10 mouse cellular contexts compared by ENCODE assay signal in genomic region chr2:60773592-60773991, GRCm38 (mm10). TPM values are rescaled to one million over a fixed set of nuclear protein-coding genes. Genes with fewer than 3 reads are reported as not detected.
DNase-seq lines count a peak whose midpoint lies in the region; ATAC-seq lines count a peak whose summit lies in the region.
"Had no signal": no experiment of that assay in that cellular context is flagged by ENCODE, and none has a peak within 500 bp of the region (broad histone marks: within the 10 kb centered on the region; RNA-seq: fewer than 3 reads in every experiment).

No protein-coding gene starts in this region.

- intact Hi-C loops in heart, postnatal 14 days (cut with DNase I) = no loop called here

- peaks cover 8% of the 10 kb centered on the region for H3K9me3 ChIP-seq in kidney, embryonic 14.5 days (ENCODE audit: control insufficient read depth, low read length)

- H3K36me3 ChIP-seq in kidney, embryonic 14.5 days (ENCODE audit: control insufficient read depth, insufficient read depth, low read length) = peaks cover 32% of the 10 kb centered on the region

- ATAC-seq in kidney, embryonic 14.5 days (ENCODE audit: low FRiP score, low TSS enrichment) = no peak

- no peak overlapping the region for H3K4me3 ChIP-seq in kidney, embryonic 14.5 days (ENCODE audit: low read length)

- no peaks in the 10 kb centered on the region for H3K4me1 ChIP-seq in kidney, embryonic 14.5 days (ENCODE audit: control insufficient read depth, insufficient read depth, low read length)

- no peak overlapping the region for H3K4me2 ChIP-seq in kidney, embryonic 14.5 days (replicated peaks; ENCODE audit: low read depth, low read length)

- H3K27me3 ChIP-seq in kidney, embryonic 14.5 days (ENCODE audit: control insufficient read depth, insufficient read depth, low read length) = no peaks in the 10 kb centered on the region

- 95% methylated on average over 5 of the region's 5 CpGs for WGBS in kidney, embryonic 14.5 days

- peak; percentile 70 for DNase-seq in kidney, adult 18-20 months
- DNase-seq in cerebellum, adult 9-10 months = peak; percentile 21
- DNase-seq in heart, postnatal 14 days = peak; percentile 70 to 84
- DNase-seq in lung, postnatal 4 days = peak; percentile 44 to 68
- DNase-seq in embryo, embryonic 11 days = no peak
- no peak for DNase-seq in thymus, postnatal 36 days
- DNase-seq in MN1 (ENCODE audit: low spot score) = no peak
- DNase-seq: spleen, adult 18-20 months had no signal

- no peak overlapping the region for H3K27ac ChIP-seq in kidney, embryonic 14.5 days (ENCODE audit: low read depth, low read length)

- no peak overlapping the region for H3K9ac ChIP-seq in kidney, embryonic 14.5 days (ENCODE audit: low read depth, low read length)

RNA-seq across cellular contexts. Expression of gene Itgb6, which starts 51.1 kb away (rescaled TPM):
- 3.4 and 8.9 TPM in 2 replicates for polyA plus RNA-seq in kidney, embryonic 14.5 days (2014; fragmentation: Nextera tagmentation; extraction: Ambion mirVana)
- total RNA-seq in heart, postnatal 14 days (2021) = 10 to 100 TPM; 16.8 to 21.5 TPM
- polyA plus RNA-seq: cortical plate, adult 2 months had no signal

Comparison
In these comparisons a context has a peak if more than half of its experiments do, and no peak if none do; other contexts are left out.
1. DNase-seq: peak in kidney, adult 18-20 months (single experiment), cerebellum, adult 9-10 months (single experiment), heart, postnatal 14 days (2 of 2) and lung, postnatal 4 days (2 of 2); none in embryo, embryonic 11 days (single experiment), thymus, postnatal 36 days (0 of 2) and MN1 (single experiment).